Mouse (Mus musculus): ENCODE results near the gene Zfp853. TPM values are rescaled to one million over a fixed set of nuclear protein-coding genes. Genes with fewer than 3 reads are reported as not detected.

Zfp853 gene
- polyA plus RNA-seq (2012; fragmentation: generic; extraction: Trizol) = under 1 TPM in 1 of 2 experiments, not detected in 1; 0.01 TPM

GRCm38 (mm10) chr5:143293404-143293803 is at the start of gene Zfp853:
Gene Zfp853, minus strand, starts transcription at chr5:143293623.

DNA sequence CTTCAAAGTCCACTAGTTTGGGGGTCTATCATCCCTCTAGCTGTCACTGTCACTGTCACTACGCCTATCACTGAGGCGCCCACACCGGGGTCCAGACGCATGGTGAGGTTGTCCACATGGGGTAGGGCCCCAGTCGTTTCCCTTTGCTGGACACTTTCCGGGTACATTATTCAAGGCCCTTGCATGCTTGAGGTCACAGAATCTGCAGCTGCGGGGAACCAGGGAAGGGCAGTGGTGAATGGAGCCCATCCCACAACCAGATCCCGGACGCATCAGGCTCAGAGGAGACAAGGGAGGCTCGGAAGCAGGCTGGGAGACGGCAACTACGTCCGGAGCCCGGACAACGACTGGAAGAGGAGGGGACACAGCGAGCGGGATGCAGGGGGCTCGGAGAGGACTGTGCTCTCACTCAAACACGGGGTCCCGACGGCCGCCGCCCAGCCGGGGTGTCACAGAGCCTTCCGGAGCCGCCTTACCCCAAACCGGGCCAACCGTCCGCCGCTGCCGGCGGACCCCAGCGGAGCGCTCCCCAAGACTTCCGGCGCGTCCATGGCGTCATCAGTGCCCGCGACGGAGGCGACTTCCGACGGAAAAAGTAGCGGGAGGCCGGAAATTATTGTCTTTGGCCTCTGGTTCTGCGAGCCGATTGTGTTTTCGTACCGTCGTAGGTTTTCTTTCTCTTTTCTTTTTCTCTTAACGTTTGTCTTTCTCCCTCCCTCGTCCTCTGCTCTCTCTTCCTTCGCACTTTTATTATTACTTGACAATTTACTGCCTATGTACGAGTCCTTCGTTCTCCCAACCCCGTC is 35.5 kb upstream of the Zfp853 start, which contains the start of gene Zdhhc4:
Gene Zdhhc4, minus strand, starts transcription at position 567 of the 806 bp plus-strand sequence.

DNA sequence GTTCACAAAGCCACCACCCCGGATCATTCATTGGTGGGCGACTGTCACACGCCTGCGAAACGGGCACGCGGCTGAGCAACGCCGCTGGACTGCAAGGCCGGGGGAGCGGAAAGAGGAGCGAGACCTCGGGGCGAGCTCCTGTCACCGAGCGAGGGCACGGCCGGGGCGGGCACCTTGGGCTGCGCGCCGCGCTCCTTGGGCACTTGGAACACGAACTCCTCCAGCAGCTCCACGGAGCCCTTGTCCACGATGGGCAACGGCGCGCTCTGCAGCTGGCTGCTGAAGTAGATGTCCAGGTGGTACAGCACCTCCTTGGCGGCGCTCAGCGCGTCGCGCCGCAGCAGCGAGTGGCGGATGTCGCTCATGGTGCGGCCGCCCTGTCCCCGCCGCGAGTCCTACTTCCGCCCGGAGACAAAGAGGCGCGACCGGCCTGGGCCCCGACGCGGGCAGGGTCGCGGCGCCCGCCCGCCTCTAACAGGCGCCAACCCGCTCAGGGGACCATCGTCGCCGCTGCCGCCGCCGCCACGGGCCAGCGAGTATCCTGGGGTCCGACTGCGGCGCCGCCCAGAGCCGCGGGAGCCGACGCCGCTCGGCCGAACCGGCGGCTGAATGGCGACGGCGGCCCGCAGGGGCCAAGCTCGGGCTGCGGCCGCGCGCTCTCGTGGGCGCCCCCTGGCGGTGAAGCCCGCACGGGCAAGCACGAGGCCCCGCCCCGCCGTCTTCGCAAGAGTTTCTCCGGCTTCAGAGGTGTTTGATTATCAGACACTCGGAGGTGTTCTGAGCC is 21.5 kb upstream of the Zfp853 start, which contains the start of gene E130309D02Rik:
Gene E130309D02Rik, minus strand, starts transcription at position 631 of the 784 bp plus-strand sequence.

DNA sequence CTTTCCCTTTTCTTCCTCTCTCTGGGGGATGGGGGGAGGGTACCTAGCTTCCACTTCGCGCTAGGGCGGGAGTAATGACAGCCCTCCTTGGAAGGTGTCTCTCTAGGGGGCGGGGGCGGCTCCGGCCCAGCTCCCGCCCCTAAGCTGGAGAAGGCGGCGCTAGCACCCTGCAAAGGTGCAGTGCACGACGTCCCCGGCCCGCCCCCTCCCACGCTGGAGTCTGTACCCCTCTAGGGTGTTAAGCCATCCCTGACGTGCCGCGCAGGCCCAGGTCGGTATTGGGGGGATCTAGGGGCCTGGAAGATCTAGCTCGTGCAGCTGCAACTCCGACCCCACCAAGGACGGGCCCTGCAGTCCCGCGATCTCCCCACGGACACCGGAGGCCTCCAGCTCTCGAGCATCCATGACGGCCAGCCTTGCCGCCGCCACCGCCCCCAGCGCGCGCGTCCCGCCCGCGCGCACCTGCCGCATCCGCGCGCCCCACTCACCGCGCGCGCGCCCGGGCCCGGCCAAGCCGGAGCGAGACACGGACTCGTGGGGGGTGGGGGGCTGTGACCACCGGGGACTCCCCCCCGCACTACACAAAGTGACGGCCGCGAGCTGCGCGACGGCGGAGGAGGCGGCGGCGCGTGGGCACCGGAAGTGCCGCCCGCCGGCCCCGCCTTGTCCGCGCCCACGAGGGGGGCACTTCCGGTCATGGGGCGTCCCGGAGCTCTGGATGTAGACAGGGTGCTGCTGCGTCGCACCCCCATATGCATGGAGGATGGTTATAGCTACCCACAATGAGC is 23.9 kb downstream of the Zfp853 start, which contains the start of gene Zfp316:
Gene Zfp316, minus strand, starts transcription at position 660 of the 788 bp plus-strand sequence.

Other genes with a start within 250 kb of the Zfp853 start
- gene Rnf216, start 180.6 kb downstream of the Zfp853 start, polyA plus RNA-seq (2012; fragmentation: generic; extraction: Trizol) = 10 to 100 TPM in 1 of 2 experiments, 1 to 10 TPM in 1; 1.9 to 15.8 TPM
- not detected for gene Olfr718-ps1, start 146.0 kb downstream of the Zfp853 start, polyA plus RNA-seq (2012; fragmentation: generic; extraction: Trizol)
- 1 to 10 TPM in 1 of 2 experiments, under 1 TPM in 1; 0.18 to 4.2 TPM for gene Rbak, start 112.8 kb downstream of the Zfp853 start, polyA plus RNA-seq (2012; fragmentation: generic; extraction: Trizol)
- under 1 TPM in 1 of 2 experiments, not detected in 1; 0.02 TPM for gene Spdye4b, start 112.6 kb downstream of the Zfp853 start, polyA plus RNA-seq (2012; fragmentation: generic; extraction: Trizol)
- gene Spdye4a, start 66.7 kb downstream of the Zfp853 start, polyA plus RNA-seq (2012; fragmentation: generic; extraction: Trizol) = not detected
- gene Zfp12, start 58.5 kb downstream of the Zfp853 start, polyA plus RNA-seq (2012; fragmentation: generic; extraction: Trizol) = 1 to 10 TPM in 1 of 2 experiments, under 1 TPM in 1; 0.57 to 6.5 TPM
- 1 to 10 TPM; 1.6 to 8.9 TPM for gene Zfp316, start 23.6 kb downstream of the Zfp853 start, polyA plus RNA-seq (2012; fragmentation: generic; extraction: Trizol)
- 10 to 100 TPM; 21.4 to 24.3 TPM for gene E130309D02Rik, start 21.7 kb upstream of the Zfp853 start, polyA plus RNA-seq (2012; fragmentation: generic; extraction: Trizol)
- 10 to 100 TPM; 56.6 to 92.2 TPM for gene Zdhhc4, start 35.6 kb upstream of the Zfp853 start, polyA plus RNA-seq (2012; fragmentation: generic; extraction: Trizol)
- not detected for gene Grid2ip, start 63.7 kb upstream of the Zfp853 start, polyA plus RNA-seq (2012; fragmentation: generic; extraction: Trizol)
- gene Kdelr2, start 110.2 kb upstream of the Zfp853 start, polyA plus RNA-seq (2012; fragmentation: generic; extraction: Trizol) = 100 to 1,000 TPM in 1 of 2 experiments, 10 to 100 TPM in 1; 50.1 to 119 TPM
- 1 to 10 TPM; 2.1 to 4.3 TPM for gene Daglb, start 171.0 kb upstream of the Zfp853 start, polyA plus RNA-seq (2012; fragmentation: generic; extraction: Trizol)
- gene Rac1, start 234.4 kb upstream of the Zfp853 start, polyA plus RNA-seq (2012; fragmentation: generic; extraction: Trizol) = 100 to 1,000 TPM; 173 to 250 TPM